Mouse (Mus musculus) megakaryocyte, embryonic 14.5 days (primary cell): ENCODE measurements at regions not wholly inside any gene's neighbourhood (a gene's known extent, or its start where the extent isn't known, plus 50 kb on each side); places are given as distances from the start of the nearest gene placed in this dataset.

Experiments
- FLI1 ChIP-seq: IDR thresholded peaks from 2 replicates; pipeline ENCODE4 v1.6.1; 2012; ENCODE audit warnings: low read length, inconsistent platforms, mixed read lengths
- GATA1 ChIP-seq: IDR thresholded peaks from 3 replicates; pipeline ENCODE4 v1.6.1; 2012; ENCODE audit warnings: mixed read lengths, low read length, inconsistent platforms, borderline replicate concordance

GRCm38 (mm10) chr13:35405384-35405783 lies 254.2 kb upstream of the Cdyl start:
- TF ChIP-seq GATA1 (no peak), FLI1 (no peak)
